Mouse (Mus musculus) cerebellum, postnatal 4 days (tissue): Measurements from ENCODE around the gene Rgl2.

ENCODE experiments used
- DNase-seq, 2 experiments: peaks; one replicate each; pipeline ENCODE4 v3.0.0; 2022; ENCODE audit warnings: low spot score in 2 of 2, mixed read lengths in 1 of 2

The Rgl2 gene

GRCm38 (mm10) chr17:33968489-33968888, 39.1 kb downstream of the Rgl2 start:
- DNase-seq, result peak in 1 of 2 experiments; percentile 80

- no peak for DNase-seq
Observed at GRCm38 (mm10) chr17:33968927-33969326, 39.6 kb downstream of the Rgl2 start.

GRCm38 (mm10) chr17:33969394-33969793, 40.1 kb downstream of the Rgl2 start:
- no peak for DNase-seq

- DNase-seq, result no peak
Observed at GRCm38 (mm10) chr17:33972691-33973090, 43.3 kb downstream of the Rgl2 start.

- no peak for DNase-seq
Observed at GRCm38 (mm10) chr17:33973572-33973971, 44.2 kb downstream of the Rgl2 start.

- no peak for DNase-seq
Observed at GRCm38 (mm10) chr17:33977861-33978557, 48.7 kb downstream of the Rgl2 start.

- DNase-seq, result no peak
Observed at GRCm38 (mm10) chr17:33978631-33979031, 49.3 kb downstream of the Rgl2 start.

GRCm38 (mm10) chr17:33979512-33980050, 50.2 kb downstream of the Rgl2 start:
- DNase-seq, result no peak

GRCm38 (mm10) chr17:33980181-33981035, 51.1 kb downstream of the Rgl2 start:
- DNase-seq, result no peak

- DNase-seq, result peak; percentile 66 to 81
Observed at GRCm38 (mm10) chr17:33981192-33981909, 52.0 kb downstream of the Rgl2 start.

- DNase-seq, result peak in 1 of 2 experiments; percentile 68
Observed at GRCm38 (mm10) chr17:33982136-33982535, 52.8 kb downstream of the Rgl2 start.
